Mouse (Mus musculus) lung, adult 18-20 months (tissue): ENCODE results near the gene Maff.

ENCODE experiments used
- DNase-seq, 2 experiments: peaks; one replicate each; pipeline ENCODE4 v3.0.0; 2022; ENCODE audit warnings: mixed read lengths in 2 of 2

Gene Maff

DNA sequence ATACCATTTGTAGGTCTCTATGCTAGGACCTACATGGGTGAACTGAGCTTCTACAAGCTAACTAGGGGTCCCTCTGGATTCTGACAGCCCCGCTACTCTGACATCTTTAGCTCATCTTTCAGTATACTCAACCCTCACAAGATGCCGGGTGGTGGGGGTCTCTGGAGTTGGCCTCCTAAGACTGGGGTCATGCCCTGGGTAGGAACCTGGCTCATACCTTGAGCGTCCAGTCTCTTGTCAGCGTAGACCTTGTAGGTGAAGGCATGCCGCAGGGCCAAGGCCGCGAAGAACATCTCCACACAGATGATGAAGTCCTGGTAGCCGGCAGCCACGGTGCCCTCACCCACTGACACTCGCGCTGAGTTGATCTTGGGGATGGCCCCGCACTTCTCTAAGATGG, 18.6 kb downstream of the Maff start:
- no peak for DNase-seq

DNA sequence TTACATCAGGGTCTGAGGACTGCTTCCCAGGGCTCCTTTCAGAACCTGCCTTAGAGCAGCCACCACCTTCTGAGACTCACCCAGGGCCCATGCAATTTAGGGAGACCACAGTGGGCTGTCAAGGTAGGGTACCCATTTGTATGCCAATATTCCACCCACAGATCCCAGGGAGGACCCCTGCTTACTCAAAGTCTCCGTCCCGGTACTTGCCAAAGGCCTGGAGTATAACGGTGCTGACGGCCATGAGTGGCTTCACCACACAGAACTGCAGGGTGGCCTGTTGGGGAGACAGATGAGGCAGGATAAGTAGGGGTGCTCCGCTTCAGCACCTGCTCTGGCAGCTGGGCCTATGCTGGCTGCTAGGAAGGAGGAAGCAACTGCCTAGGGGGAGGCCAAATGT, 20.0 kb downstream of the Maff start:
- no peak for DNase-seq

GRCm38 (mm10) chr15:79368313-79368811, 21.9 kb downstream of the Maff start:
- peak; percentile 84 to 92 for DNase-seq

GRCm38 (mm10) chr15:79368861-79369440, 22.5 kb downstream of the Maff start:
- peak; percentile 65 to 80 for DNase-seq

GRCm38 (mm10) chr15:79369452-79370280, 23.2 kb downstream of the Maff start:
- DNase-seq = no peak

- DNase-seq = no peak
These were observed 23.9 kb downstream of the Maff start for GRCm38 (mm10) chr15:79370281-79370843.

- no peak for DNase-seq
These were observed 28.3 kb downstream of the Maff start for GRCm38 (mm10) chr15:79374760-79375159.

DNA sequence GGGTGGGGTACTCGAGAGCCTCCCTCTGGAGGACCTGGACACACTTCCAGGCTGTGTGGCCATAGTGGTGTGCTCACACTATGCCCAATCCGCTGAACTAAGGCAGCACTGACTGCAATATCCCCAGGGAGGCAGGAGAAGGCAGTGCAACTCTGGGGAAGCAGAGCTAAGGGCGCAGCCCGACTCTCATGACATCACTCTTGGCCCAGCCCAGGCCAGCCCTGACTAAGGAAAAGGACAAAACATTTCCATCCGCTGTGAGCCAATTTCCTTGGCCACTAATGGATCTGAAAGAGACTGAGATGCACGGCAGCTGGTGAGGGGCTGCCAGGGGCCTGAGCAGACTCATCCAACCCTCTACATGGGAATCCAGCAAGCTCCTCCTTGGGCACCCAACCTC, 31.3 kb downstream of the Maff start:
- DNase-seq = peak; percentile 81 to 89

- no peak for DNase-seq
These were observed 32.2 kb downstream of the Maff start for GRCm38 (mm10) chr15:79378608-79379007.

DNA sequence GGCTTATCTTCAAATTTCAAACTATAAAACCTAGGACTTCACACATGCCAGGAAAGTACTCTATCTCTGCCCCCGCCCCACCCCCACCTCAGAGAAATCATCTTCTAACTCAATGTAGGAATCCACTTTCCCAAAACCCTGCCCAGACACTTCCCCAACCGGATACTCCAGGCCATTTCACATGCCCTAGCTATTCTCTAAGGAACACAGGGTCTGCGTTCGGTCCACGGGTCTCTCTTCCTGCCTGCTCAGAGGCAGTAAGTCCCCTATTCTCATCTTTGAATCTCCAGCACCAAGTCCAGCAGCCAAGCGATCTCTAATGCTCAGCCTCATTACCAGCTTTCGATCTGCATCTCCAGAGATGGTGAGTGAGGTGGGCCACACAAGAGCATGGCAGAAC, 33.2 kb downstream of the Maff start:
- DNase-seq = no peak

DNA sequence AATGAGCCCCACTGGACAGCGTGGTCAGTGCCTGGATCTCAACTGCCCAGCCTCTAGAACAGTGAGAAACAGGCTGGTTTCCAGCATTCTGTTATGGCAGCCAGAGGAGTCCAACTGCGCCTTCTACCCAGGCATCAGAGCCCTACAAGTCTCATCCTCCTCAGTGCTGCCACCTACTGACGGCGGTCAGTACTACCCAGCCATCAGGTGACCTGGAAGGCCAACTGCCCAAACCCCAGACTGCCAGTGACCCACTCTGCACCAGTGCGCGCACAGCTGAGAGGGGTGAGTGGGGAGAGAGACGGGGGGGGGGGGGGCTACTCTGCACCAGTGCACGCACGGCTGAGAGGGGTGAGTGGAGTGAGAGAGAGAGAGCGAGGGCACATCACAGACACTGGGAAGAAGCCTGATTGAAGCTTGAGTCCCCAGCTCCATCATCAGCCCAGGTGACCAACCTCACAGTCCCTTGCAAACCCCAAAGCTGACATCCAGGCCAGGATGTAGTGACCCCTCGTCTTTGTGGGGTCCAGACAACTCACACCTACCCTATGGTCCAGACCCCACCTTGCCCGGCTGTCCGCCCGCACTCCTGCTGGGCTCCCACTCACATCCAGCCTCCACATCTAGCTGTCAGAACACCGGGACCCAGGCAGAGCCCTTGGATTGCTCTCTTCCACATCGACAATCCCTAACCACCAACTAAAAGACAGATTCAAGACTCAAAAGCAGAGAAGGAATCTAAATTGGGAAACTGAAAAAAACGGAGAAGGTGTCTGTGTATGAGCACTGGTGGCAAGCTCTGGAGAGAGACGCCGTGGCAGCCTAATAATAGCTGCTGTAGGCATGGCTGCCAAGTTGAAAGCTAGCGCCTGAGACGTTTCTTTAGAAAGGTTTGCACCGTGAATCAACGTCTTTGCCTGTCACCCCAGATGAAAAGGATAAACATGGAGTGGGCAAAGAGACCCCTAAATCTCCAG, 34.3 kb downstream of the Maff start:
- peak; percentile 73 to 85 for DNase-seq

GRCm38 (mm10) chr15:79381644-79382043, 35.2 kb downstream of the Maff start:
- DNase-seq = no peak

DNA sequence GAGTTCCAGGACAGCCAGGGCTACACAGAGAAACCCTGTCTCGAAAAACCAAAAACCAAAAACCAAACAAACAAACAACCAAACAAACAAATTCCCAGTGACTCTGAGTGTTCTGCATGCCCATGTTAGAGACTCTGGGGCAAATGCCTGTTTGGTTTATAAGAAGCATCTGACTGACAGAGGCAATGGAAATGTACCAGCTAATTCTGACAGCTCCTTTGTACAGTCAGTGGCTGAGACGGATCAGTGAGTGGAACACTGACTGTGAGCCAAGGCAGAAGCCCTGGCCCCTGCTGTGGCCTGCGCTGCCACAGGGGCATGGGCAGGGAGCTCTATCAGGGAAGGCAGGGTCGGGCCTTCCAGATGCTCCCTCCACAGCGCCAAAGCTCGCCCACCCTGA, 40.7 kb downstream of the Maff start:
- no peak for DNase-seq

- DNase-seq = no peak
These were observed 41.2 kb downstream of the Maff start for GRCm38 (mm10) chr15:79387611-79388010.

GRCm38 (mm10) chr15:79388171-79388570, 41.8 kb downstream of the Maff start:
- DNase-seq = peak; percentile 50 to 69

DNA sequence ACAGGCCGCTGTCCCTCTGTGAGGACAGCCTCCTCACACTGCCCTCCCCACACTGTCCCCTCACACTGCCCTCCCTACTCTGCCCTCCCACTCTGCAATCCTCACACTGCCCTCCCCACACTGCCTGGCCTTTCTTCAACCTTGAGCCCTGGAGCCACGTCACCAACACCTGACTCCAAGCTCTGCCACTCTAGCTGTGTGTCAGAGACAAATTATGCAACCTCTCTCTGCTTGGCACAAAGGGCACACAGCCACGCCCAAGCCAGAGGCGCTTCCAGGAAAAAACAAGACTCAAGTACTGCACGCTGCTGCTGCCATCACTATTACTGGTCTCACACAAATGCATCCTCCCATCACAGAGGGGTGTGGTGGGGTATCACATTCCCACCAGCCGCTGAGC, 44.0 kb downstream of the Maff start:
- DNase-seq = peak; percentile 84 to 89

GRCm38 (mm10) chr15:79391447-79392093, 45.1 kb downstream of the Maff start:
- DNase-seq = peak; percentile 79 to 83

DNA sequence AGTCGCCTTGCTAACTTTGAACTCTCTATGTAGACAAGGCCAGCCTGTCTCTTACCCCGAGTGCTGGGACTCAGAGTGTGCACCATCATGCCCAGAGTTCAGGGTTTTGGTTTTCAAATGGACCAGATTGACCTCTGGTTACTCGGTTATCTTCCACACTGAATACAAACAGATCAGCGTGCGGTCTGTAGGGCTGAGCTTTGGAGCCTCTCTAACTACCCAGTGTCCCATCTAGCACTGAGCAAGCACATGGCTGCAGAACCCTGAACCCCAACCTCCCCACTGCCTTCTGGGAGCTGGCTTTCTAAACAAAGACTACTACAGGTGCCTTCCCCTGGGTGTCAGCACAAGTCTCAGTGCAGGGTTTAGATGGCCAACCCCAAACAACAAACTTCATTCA, 46.1 kb downstream of the Maff start:
- no peak for DNase-seq

- no peak for DNase-seq
These were observed 46.7 kb downstream of the Maff start for GRCm38 (mm10) chr15:79393101-79393500.

DNA sequence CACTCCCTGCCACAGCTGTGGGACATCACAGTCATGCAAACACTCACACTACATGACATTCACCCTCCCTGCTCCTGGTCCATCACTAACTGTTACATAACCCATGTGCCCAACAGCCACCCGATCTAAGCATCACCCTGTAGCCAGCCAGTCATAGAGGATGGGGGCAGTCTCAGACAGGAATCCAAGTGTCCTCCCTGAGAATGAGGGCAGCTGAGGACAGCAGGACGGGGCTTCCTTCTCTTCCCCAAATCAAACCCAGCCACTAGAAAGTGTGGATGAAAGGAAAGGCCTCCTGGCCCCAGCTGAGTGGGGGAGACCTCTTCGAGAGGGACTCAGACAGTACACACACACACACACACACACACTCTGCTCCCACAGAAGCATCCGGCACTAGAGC, 48.4 kb downstream of the Maff start:
- no peak for DNase-seq

DNA sequence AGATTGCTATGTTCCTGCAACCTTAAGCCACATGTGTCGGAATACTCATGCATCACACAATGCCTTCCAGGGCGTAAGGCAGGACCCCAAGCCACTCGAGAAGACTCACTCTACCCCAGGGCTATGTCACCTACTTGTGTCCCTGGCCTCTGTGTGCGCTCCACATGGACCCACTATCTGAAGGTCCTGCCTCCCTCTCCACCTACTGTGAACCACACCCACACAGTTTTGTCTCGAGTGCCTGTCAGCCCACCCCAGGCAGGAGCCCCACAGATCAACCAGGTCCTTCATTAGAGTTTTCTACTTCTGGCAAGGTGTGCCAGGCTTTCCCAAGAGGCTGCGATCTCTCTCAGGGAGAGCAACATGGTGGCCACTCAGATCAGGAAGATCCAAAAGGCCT, 48.9 kb downstream of the Maff start:
- DNase-seq = no peak

DNA sequence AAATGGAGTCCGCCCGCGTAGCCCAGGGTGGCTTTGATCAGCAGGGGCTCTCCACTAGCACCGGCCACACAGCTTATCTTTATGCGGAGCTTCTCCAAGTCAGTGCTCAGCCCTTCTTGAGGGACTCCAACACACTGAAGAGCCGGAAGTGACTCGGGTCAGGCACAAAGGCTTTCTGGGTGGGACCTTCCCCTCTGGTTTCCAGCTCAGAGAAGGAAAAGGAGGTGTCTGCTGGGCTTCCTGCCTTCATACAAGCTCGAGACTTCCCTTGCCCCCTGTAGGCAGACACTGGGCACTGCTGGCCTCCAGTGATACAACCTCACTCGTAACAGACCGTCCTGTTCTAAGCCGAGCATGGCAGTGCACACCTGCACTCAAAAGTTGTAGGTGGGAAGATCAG, 50.3 kb downstream of the Maff start:
- peak; percentile 80 to 86 for DNase-seq
